Mouse (Mus musculus): ENCODE data around the gene Arhgef7.

- TF ChIP-seq POLR2A (IDR thresholded peaks at IDR 0.05; ENCODE audit: insufficient read depth, low read depth, low read length) (no peak), CTCF (IDR thresholded peaks at IDR 0.05) (no peak)
Measured at GRCm38 (mm10) chr8:11833157-11833556, 105.6 kb downstream of the Arhgef7 start.
